Comparison of ENCODE assay signal across 8 mouse cellular contexts in the genomic region with DNA sequence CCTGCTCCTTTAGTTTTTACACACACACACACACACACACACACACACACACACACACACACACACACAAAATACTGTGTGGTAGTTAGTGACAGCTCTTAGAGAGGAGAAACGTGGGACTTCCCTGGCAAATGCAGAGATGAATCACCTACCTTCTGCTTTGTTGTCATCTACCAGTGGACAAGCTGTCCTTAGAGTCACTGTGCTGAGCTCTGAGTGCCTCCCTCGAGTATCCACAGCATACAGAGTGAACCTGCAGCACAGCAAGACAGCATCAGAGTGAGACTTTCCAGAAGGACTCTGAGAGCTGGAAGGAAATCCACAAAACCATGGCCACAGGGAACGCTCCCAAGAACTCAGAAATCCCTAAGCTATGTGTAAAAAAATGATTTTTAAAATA.
"Had no signal": no experiment of that assay in that cellular context is flagged by ENCODE, and none has a peak within 500 bp of the region (broad histone marks: within the 10 kb centered on the region; RNA-seq: fewer than 3 reads in every experiment).

No protein-coding gene starts in this region.

- DNase-seq: kidney, adult 18-20 months; kidney, postnatal 25 days; layer of hippocampus, postnatal 36 days; liver, postnatal 0 days; lung, embryonic 14.5 days; spleen, adult 18-20 months; thymus, adult 18-20 months; thymus, postnatal 36 days had no signal
